Mouse (Mus musculus) brain, embryonic 14.5 days (tissue): ENCODE data around the gene Zbtb9.

Experiments used
- CTCF ChIP-seq: fragments of 200-500 bp; IDR thresholded peaks from 2 replicates; pipeline ENCODE4 v1.5.1; 2012; ENCODE audit warnings: inconsistent platforms, mild to moderate bottlenecking, moderate library complexity, borderline replicate concordance; ENCODE audit not compliant: insufficient read depth, insufficient read length; ENCODE audit errors: extremely low read depth
- POLR2A ChIP-seq: fragments of 200-500 bp; IDR thresholded peaks from 2 replicates; pipeline ENCODE4 v1.6.1; 2012; ENCODE audit warnings: mild to moderate bottlenecking, inconsistent platforms, borderline replicate concordance; ENCODE audit not compliant: poor library complexity, insufficient read depth, insufficient read length, severe bottlenecking; ENCODE audit errors: extremely low read depth

DNA sequence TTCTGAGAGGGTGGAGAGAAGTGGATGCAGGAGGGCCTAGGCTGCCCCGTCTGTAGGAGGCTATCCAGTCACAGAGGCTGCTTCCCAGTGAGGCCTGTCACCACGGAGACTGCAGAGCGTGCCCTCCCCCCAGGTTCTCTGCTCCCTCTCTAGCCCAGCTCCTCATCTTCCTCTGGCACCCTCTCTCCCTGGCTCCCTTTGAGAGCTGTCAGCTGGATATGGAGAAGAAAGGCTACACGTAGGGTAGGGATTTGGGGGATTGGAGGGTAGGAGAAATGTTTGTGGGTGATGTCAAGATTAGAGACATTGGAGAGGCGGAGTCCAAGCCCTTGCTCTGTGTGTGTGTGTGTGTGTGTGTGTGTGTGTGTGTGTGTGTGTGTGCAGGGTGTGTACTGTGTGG, 23.1 kb upstream of the Zbtb9 start:
- no peak for TF ChIP-seq CTCF
- TF ChIP-seq POLR2A, result no peak
